Mouse (Mus musculus) C2C12 (cell line): ENCODE data around the gene Ppara. TPM values are rescaled to one million over a fixed set of nuclear protein-coding genes. Genes with fewer than 3 reads are reported as not detected.

ENCODE experiments used
- H3K27me3 ChIP-seq: one replicate; pipeline ENCODE4 v1.6.1; 2011; ENCODE audit not compliant: control insufficient read depth, insufficient read depth, insufficient read length
- H3K36me3 ChIP-seq: one replicate; pipeline ENCODE4 v1.6.1; 2011; ENCODE audit not compliant: control insufficient read depth, insufficient read depth
- H3K4me3 ChIP-seq: one replicate; pipeline ENCODE4 v1.5.1; 2011; ENCODE audit warnings: mild to moderate bottlenecking, control low read depth; ENCODE audit not compliant: poor library complexity, insufficient read depth, severe bottlenecking
- H3K79me2 ChIP-seq: one replicate; pipeline ENCODE4 v1.6.1; 2011; ENCODE audit not compliant: control insufficient read depth, insufficient read depth
- H3K79me3 ChIP-seq: one replicate; pipeline ENCODE4 v1.6.1; 2011; ENCODE audit warnings: low read depth, control low read depth
- H3ac ChIP-seq: one replicate; pipeline ENCODE3; 2011; ENCODE audit warnings: low read depth; ENCODE audit not compliant: control insufficient read depth, insufficient read length
- CEBPB ChIP-seq: IDR thresholded peaks from one replicate; pipeline ENCODE4 v1.6.1; 2011; ENCODE audit warnings: low read depth, mild to moderate bottlenecking, control low read depth, moderate library complexity
- CTCF ChIP-seq: IDR thresholded peaks from one replicate; pipeline ENCODE4 v1.5.1; 2011; ENCODE audit not compliant: control insufficient read depth, insufficient read depth, insufficient read length
- FOSL1 ChIP-seq: IDR thresholded peaks from one replicate; pipeline ENCODE4 v1.8.0; 2011; ENCODE audit warnings: mild to moderate bottlenecking, low read length; ENCODE audit not compliant: poor library complexity, insufficient read depth, severe bottlenecking
- MAX ChIP-seq: IDR thresholded peaks from one replicate; pipeline ENCODE4 v1.6.1; 2011; ENCODE audit warnings: mild to moderate bottlenecking, control low read depth
- MYOD1 ChIP-seq: IDR thresholded peaks from one replicate; pipeline ENCODE4 v1.6.1; 2011; ENCODE audit warnings: low read depth; ENCODE audit not compliant: control insufficient read depth, insufficient read length
- MYOG ChIP-seq: IDR thresholded peaks from one replicate; pipeline ENCODE4 v1.6.1; 2011; ENCODE audit not compliant: control insufficient read depth, insufficient read length; ENCODE audit errors: extremely low read depth
- USF1 ChIP-seq: IDR thresholded peaks from one replicate; pipeline ENCODE4 v1.6.1; 2011; ENCODE audit warnings: low read depth, mild to moderate bottlenecking, control low read depth, moderate library complexity
- polyA plus RNA-seq: library from polyadenylated mRNA; unstranded; fragments of >200 nt; fragmentation: generic; extraction: Trizol; gene quantifications from one replicate; pipeline ENCODE4 v1.2.1, GENCODE M21; 2012; ENCODE audit warnings: missing spikeins

The Ppara gene
- polyA plus RNA-seq, 1 experiment = 0.08 TPM

DNA sequence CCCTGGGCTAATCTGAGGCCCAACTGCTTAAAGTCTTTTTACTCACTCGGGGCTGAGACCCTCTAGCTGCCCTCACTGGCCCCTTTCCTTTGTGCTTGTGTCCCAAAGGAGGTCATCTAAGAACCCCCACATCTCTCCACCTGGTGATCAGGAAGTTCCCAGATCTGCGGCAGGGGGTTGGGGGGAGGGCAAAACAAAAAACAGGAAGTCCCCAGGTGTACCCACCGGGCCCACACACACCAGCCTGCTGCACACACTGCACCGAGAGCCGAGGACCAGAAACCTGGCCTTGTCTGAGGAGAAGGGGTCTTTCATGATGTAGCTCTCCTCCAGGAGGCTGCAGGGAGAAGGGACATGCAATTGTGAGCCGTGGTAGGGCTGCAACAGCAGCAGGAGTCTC lies 73.2 kb downstream of the Ppara start:
- no peaks in the 10 kb centered on the region for H3K36me3 ChIP-seq

DNA sequence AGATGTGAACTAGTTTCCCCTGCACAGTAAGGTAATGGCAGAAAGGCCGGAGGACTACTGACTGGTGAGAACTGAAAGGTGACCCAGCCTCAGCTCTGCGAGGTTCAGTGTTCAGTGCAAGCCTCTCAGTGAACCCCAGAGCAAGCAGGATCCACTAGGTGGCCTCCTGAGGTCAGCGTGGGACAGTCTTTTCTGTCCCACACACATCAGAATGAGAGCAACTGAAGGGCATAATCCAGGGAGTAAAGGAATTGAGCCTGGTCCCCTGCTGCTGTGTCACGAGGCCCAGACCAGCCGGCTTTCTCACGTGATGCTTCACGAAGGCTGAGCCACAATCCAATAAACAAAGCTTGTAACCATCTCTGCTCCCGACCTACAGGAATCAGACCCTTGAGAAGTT lies 73.7 kb downstream of the Ppara start:
- H3ac ChIP-seq = no peak overlapping the region
- no peak for TF ChIP-seq CTCF
- no peak for TF ChIP-seq MAX
- TF ChIP-seq CEBPB = no peak
- no peak for TF ChIP-seq MYOD1
- no peak for TF ChIP-seq FOSL1
- TF ChIP-seq USF1 = no peak
- no peak for TF ChIP-seq MYOG
- H3K36me3 ChIP-seq = no peaks in the 10 kb centered on the region
- H3K4me3 ChIP-seq = no peak overlapping the region
- no peaks in the 10 kb centered on the region for H3K79me2 ChIP-seq
- peaks cover 20% of the 10 kb centered on the region for H3K27me3 ChIP-seq
- no peaks in the 10 kb centered on the region for H3K79me3 ChIP-seq

More for the DNA sequence above, 73.2 kb downstream of the Ppara start:
- Histone ChIP-seq H3K79me2 (no peaks in the 10 kb centered on the region), H3K79me3 (no peaks in the 10 kb centered on the region), H3K27me3 (peaks cover 21% of the 10 kb centered on the region), H3ac (no peak overlapping the region), H3K4me3 (no peak overlapping the region)
- TF ChIP-seq CEBPB = no peak
- no peak for TF ChIP-seq USF1
- no peak for TF ChIP-seq FOSL1
- no peak for TF ChIP-seq CTCF
- no peak for TF ChIP-seq MYOD1
- no peak for TF ChIP-seq MYOG
- TF ChIP-seq MAX = no peak

DNA sequence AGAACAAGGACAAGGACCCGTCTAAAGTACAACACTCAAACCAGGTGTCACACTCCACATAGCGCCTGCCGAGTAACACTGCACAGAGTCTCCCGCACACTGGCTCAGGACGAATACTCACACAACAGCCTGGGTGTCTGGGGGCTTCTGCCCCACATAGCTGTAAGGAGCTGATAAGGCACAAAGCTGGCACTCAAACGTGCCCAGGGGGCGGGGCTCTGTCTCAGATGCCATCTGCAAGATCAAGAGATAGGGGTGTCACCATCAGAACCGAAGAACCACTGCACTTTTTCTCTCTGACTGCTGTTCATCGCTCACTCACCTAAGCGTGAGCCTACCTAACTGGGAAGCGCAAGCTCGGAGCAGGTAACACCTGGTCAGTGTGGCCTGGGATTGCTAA lies 74.3 kb downstream of the Ppara start:
- no peaks in the 10 kb centered on the region for H3K36me3 ChIP-seq
- TF ChIP-seq MYOD1 (no peak), MAX (no peak), CEBPB (no peak), CTCF (no peak), MYOG (no peak), USF1 (no peak), FOSL1 (no peak)
- no peak overlapping the region for H3K4me3 ChIP-seq
- no peak overlapping the region for H3ac ChIP-seq
- no peaks in the 10 kb centered on the region for H3K79me2 ChIP-seq
- no peaks in the 10 kb centered on the region for H3K79me3 ChIP-seq
- H3K27me3 ChIP-seq = peaks cover 18% of the 10 kb centered on the region

DNA sequence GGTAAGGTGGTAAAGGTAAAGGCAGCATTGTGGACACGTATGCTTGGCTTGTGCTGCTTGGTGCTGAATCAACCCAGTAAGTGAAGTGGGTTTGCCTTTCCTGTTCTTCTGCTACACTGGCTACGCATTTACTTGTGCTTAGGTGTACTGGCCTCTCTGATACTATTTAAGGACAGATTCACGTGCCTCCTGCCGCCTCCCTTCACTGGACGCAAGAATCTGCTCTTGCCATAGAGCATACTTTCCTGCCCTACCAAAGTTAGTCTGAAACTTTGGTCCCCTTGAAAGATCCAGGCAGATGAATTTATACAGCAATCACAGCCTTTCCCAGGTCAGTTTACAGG lies 75.7 kb downstream of the Ppara start:
- H3K36me3 ChIP-seq = no peaks in the 10 kb centered on the region
- no peak overlapping the region for H3K4me3 ChIP-seq
- no peaks in the 10 kb centered on the region for H3K79me3 ChIP-seq
- TF ChIP-seq MAX = no peak
- TF ChIP-seq CTCF = no peak
- TF ChIP-seq MYOD1 = no peak
- TF ChIP-seq USF1 = no peak
- TF ChIP-seq FOSL1 = no peak
- no peak for TF ChIP-seq MYOG
- no peak for TF ChIP-seq CEBPB
- H3K27me3 ChIP-seq = peaks cover 17% of the 10 kb centered on the region
- H3ac ChIP-seq = no peak overlapping the region
- H3K79me2 ChIP-seq = no peaks in the 10 kb centered on the region

DNA sequence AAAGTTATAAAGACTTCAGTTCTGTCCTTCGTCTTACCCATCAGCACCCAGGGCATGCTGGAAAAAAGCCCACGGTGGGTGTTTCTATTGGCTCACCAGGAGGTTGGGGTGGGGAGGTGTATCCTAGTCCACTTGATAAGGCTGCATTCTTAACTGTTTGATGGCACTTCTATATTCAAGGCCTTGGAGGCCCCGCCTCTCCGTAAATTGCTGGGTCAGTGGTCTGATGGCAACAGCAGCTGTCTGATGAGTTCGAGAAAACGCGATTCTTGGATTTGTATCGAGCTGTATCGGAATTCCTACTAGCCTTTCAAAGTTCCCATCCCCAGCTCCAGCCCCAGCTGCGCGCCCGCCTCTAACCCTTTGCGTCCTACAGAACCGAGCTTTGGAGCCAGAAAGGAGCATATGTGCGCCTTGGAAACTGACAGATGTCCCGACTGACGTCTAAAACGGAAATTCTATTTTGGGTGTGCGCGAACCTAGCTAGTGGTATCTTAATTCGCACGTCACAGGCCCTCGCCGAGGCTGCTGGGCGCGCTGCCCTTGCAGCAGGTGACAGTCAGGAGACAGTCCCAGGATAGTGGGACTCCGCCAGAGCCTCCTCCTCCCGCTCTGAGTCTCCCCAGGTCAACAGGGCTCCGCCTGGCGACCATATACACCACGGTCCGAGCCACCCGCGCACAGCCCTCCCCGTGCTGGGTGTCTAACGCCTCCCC lies 76.2 kb downstream of the Ppara start:
- no peaks in the 10 kb centered on the region for H3K79me3 ChIP-seq
- TF ChIP-seq MYOD1 (peak; percentile 22), CEBPB (no peak), CTCF (no peak), FOSL1 (no peak), MYOG (no peak)
- H3ac ChIP-seq = peak overlapping the region; percentile 82
- no peaks in the 10 kb centered on the region for H3K79me2 ChIP-seq
- H3K36me3 ChIP-seq = no peaks in the 10 kb centered on the region
- peak overlapping the region; percentile 62 for H3K4me3 ChIP-seq
- peaks cover 22% of the 10 kb centered on the region for H3K27me3 ChIP-seq
